Comparison of ENCODE assay signal across 24 mouse cellular contexts in genomic region chr12:100306336-100306735, GRCm38 (mm10).
DNase-seq lines count a peak whose midpoint lies in the region; ATAC-seq lines count a peak whose summit lies in the region.
"Had no signal": no experiment of that assay in that cellular context is flagged by ENCODE, and none has a peak within 500 bp of the region (broad histone marks: within the 10 kb centered on the region; RNA-seq: fewer than 3 reads in every experiment).

No protein-coding gene starts in this region.

- H3K4me2 ChIP-seq in hindbrain, embryonic 13.5 days: no peak overlapping the region
- H3K4me2 ChIP-seq in midbrain, embryonic 16.5 days (ENCODE audit: low read length): no peak overlapping the region
- H3K4me2 ChIP-seq: embryonic facial prominence, embryonic 12.5 days; embryonic facial prominence, embryonic 15.5 days; forebrain, embryonic 13.5 days; heart, embryonic 13.5 days; hindbrain, embryonic 15.5 days had no signal

- no peak overlapping the region for H3K9ac ChIP-seq in hindbrain, embryonic 13.5 days
- H3K9ac ChIP-seq in midbrain, embryonic 16.5 days (ENCODE audit: low read depth, low read length): no peak overlapping the region
- H3K9ac ChIP-seq: embryonic facial prominence, embryonic 12.5 days; embryonic facial prominence, embryonic 15.5 days; forebrain, embryonic 13.5 days; hindbrain, embryonic 15.5 days had no signal

- H3K4me3 ChIP-seq in hindbrain, embryonic 10.5 days: no peak overlapping the region
- no peak overlapping the region for H3K4me3 ChIP-seq in hindbrain, embryonic 13.5 days
- no peak overlapping the region for H3K4me3 ChIP-seq in midbrain, embryonic 10.5 days
- no peak overlapping the region for H3K4me3 ChIP-seq in midbrain, embryonic 16.5 days (ENCODE audit: low read depth, low read length)
- H3K4me3 ChIP-seq: embryonic facial prominence, embryonic 12.5 days; embryonic facial prominence, embryonic 15.5 days; forebrain, embryonic 13.5 days; heart, adult 2 months; heart, embryonic 10.5 days; heart, embryonic 13.5 days; hindbrain, embryonic 15.5 days had no signal

- H3K4me1 ChIP-seq in hindbrain, embryonic 10.5 days (replicated peaks): peaks cover 78% of the 10 kb centered on the region
- peaks cover 65% of the 10 kb centered on the region for H3K4me1 ChIP-seq in hindbrain, embryonic 13.5 days (replicated peaks)
- H3K4me1 ChIP-seq in midbrain, embryonic 10.5 days: peaks cover 77% of the 10 kb centered on the region
- H3K4me1 ChIP-seq in midbrain, embryonic 16.5 days (ENCODE audit: control insufficient read depth, insufficient read depth, low read length): peaks cover 32% of the 10 kb centered on the region

- H3K27me3 ChIP-seq in hindbrain, embryonic 10.5 days (ENCODE audit: insufficient read depth, poor library complexity, severe bottlenecking): no peaks in the 10 kb centered on the region
- no peaks in the 10 kb centered on the region for H3K27me3 ChIP-seq in hindbrain, embryonic 13.5 days
- H3K27me3 ChIP-seq in midbrain, embryonic 10.5 days (ENCODE audit: low read depth, poor library complexity, severe bottlenecking): no peaks in the 10 kb centered on the region
- H3K27me3 ChIP-seq in midbrain, embryonic 16.5 days (ENCODE audit: control insufficient read depth, insufficient read depth, low read depth, low read length): no peaks in the 10 kb centered on the region
- H3K27me3 ChIP-seq: embryonic facial prominence, embryonic 12.5 days; embryonic facial prominence, embryonic 15.5 days; forebrain, embryonic 13.5 days; heart, embryonic 13.5 days; hindbrain, embryonic 15.5 days had no signal

- H3K9me3 ChIP-seq in hindbrain, embryonic 10.5 days: no peaks in the 10 kb centered on the region
- H3K9me3 ChIP-seq in hindbrain, embryonic 13.5 days: no peaks in the 10 kb centered on the region
- no peaks in the 10 kb centered on the region for H3K9me3 ChIP-seq in midbrain, embryonic 10.5 days (replicated peaks)
- no peaks in the 10 kb centered on the region for H3K9me3 ChIP-seq in midbrain, embryonic 16.5 days (replicated peaks; ENCODE audit: control insufficient read depth, low read length, poor library complexity, severe bottlenecking)
- H3K9me3 ChIP-seq: embryonic facial prominence, embryonic 12.5 days; embryonic facial prominence, embryonic 15.5 days; forebrain, embryonic 13.5 days; heart, embryonic 10.5 days; heart, embryonic 13.5 days; hindbrain, embryonic 15.5 days had no signal

- ATAC-seq in hindbrain, embryonic 13.5 days (ENCODE audit: low FRiP score): no peak
- ATAC-seq in midbrain, embryonic 16.5 days: no peak
- ATAC-seq: activated CD4-positive, CD25-positive, alpha-beta regulatory T cell, adult 4 months; CD4-positive, CD25-positive, alpha-beta regulatory T cell, adult 4 months; forebrain, embryonic 13.5 days; forebrain, embryonic 16.5 days; intestine, postnatal 0 days had no signal

- intact Hi-C loops in gastrocnemius, postnatal 14 days (cut with DNase I; ENCODE audit: low total_unique reads): no loop called here

- peak overlapping the region; percentile 85 for H3K27ac ChIP-seq in hindbrain, embryonic 10.5 days
- no peak overlapping the region for H3K27ac ChIP-seq in hindbrain, embryonic 13.5 days
- peak overlapping the region; percentile 83 for H3K27ac ChIP-seq in midbrain, embryonic 10.5 days (replicated peaks)
- H3K27ac ChIP-seq in midbrain, embryonic 16.5 days (ENCODE audit: low read length): no peak overlapping the region
- H3K27ac ChIP-seq: embryonic facial prominence, embryonic 12.5 days; embryonic facial prominence, embryonic 15.5 days; forebrain, embryonic 13.5 days; heart, adult 2 months had no signal

- H3K36me3 ChIP-seq in hindbrain, embryonic 10.5 days: peaks cover 3% of the 10 kb centered on the region
- peaks cover 5% of the 10 kb centered on the region; the same call in 1 of the 2 replicates for H3K36me3 ChIP-seq in hindbrain, embryonic 13.5 days
- peaks cover 11% of the 10 kb centered on the region for H3K36me3 ChIP-seq in midbrain, embryonic 10.5 days
- H3K36me3 ChIP-seq in midbrain, embryonic 16.5 days (ENCODE audit: control insufficient read depth, insufficient read depth, low read length): no peaks in the 10 kb centered on the region; the same call in 1 of the 2 replicates
- H3K36me3 ChIP-seq: embryonic facial prominence, embryonic 15.5 days; hindbrain, embryonic 15.5 days had no signal

- WGBS in hindbrain, embryonic 10.5 days: 61% methylated on average over 1 of the region's 1 CpGs
- WGBS in hindbrain, embryonic 13.5 days: 62% methylated on average over 1 of the region's 1 CpGs
- 86% methylated on average over 1 of the region's 1 CpGs for WGBS in midbrain, embryonic 10.5 days
- WGBS in midbrain, embryonic 16.5 days: 75% methylated on average over 1 of the region's 1 CpGs

- DNase-seq in gastrocnemius, adult 18-20 months (ENCODE audit: low spot score): peak; percentile 56
- no peak for DNase-seq in gastrocnemius, postnatal 14 days
- DNase-seq in hindbrain, embryonic 10.5 days (ENCODE audit: low spot score): no peak
- DNase-seq in midbrain, embryonic 10.5 days (ENCODE audit: low spot score): no peak
- DNase-seq: adrenal gland, adult 8-10 months; adrenal gland, postnatal 25 days; cerebellum, adult 11-12 months; cerebellum, adult 9-10 months; heart, adult 2 months; heart, postnatal 14 days; heart, postnatal 4 days; kidney, adult 2 months had no signal

Comparison
In these comparisons a context has a peak if more than half of its experiments do, and no peak if none do; other contexts are left out.
1. H3K27ac ChIP-seq: peak in hindbrain, embryonic 10.5 days (single experiment) and midbrain, embryonic 10.5 days (single experiment); none in hindbrain, embryonic 13.5 days (single experiment) and midbrain, embryonic 16.5 days (single experiment).